Mouse (Mus musculus) left cerebral cortex, adult 11 months (tissue): ENCODE measurements around the gene Smchd1.

Experiments used
- DNase-seq: peaks from one replicate; pipeline ENCODE4 v3.0.0; 2022; ENCODE audit warnings: low spot score

Gene Smchd1

GRCm38 (mm10) chr17:71310486-71311339, 164.4 kb downstream of the Smchd1 start:
- no peak for DNase-seq

DNA sequence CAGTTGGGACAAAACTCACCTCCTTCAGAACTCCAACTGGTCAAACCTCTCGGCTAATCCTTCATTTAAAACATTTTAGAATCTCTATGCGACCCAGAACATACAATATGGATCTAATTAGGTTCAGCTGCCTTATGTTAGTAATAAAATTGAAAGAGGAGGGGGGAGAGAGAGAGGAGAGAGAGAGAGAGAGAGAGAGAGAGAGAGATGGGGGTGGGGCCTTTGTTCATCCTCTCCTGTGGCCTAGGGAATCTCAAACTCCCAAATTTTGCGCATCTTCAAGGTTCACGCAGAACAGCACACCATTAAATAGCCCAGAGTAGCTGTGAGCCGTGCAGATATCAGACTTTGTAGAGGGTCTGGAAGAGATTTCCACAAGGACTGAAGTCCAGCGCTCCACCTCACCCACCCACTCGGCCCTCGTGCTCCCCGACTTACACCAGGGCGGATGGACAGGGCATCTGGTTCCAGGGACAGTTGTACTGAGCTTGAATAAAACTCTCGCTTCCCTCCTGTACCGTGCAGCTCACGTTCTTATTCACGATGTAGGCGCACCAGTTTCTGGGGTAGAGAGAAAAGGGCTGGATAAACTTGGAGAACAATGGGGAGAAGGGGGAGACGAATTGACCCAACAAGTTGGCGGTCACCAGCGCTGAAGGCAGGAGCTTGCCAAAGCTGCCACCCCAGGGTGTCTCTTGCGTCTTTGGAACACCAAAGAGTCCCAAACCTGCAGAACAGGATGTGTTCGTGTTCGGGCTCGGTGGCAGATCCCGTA, 165.2 kb downstream of the Smchd1 start:
- no peak for DNase-seq

DNA sequence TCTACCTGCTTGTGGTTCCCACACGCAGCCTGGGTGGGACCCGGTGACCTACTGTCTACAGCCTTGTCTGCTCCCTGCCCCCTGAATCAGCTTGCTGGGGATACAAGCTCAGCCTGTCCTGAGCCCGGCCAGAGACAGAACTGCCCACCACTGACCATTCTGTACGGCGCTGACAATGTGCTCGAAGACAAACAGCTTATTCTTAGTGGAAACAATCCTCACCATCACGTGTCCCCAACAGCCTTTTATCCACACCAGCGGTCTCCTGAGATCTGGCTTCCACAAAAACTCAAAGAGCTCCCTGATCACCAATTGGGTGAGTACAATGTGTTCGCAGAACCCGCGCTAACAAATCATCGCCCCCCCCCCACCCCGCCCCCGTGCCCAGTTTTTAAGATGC, 166.0 kb downstream of the Smchd1 start:
- DNase-seq = no peak

- DNase-seq = no peak
These were observed 166.8 kb downstream of the Smchd1 start for GRCm38 (mm10) chr17:71308296-71308695.

GRCm38 (mm10) chr17:71307251-71307790, 167.8 kb downstream of the Smchd1 start:
- DNase-seq = no peak

- DNase-seq = no peak
These were observed 168.4 kb downstream of the Smchd1 start for GRCm38 (mm10) chr17:71306716-71307115.

DNA sequence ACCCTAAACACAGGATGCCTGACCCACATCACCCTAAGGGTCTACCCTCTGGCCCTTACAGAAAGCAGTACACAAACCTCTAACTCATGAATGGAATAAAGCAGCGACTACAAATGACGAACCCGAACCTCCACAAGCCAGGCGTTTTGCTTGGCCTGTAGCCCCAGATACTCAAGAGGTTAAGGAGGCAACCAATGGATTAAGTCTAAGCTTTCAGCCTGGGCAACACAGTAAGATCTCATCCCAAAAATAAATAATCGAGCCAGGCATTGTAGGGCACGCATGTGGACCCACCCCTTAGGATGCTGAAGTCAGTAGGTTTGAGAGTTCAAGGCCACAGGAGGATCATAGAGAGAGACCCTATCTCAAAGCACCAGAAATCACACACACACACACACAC, 169.1 kb downstream of the Smchd1 start:
- no peak for DNase-seq

DNA sequence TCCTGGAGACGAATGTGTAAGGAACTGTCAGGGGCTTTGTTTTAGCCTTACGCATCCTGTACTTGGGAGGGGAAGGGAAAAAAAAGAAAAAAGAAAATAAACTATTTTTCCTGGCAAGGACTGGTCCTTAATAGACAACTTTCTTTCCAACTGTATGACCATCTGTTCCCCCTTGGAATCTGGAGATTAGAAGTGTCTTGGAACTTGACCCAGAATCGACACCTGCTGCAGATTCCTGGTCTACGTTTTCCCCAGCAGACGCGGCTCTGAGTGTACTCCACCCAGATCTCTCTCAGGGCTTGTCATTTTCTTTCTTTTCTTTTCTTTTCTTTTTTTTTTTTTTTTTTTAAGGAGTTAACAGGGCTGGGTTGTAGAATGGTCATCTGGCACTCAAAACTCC, 171.7 kb downstream of the Smchd1 start:
- no peak for DNase-seq

GRCm38 (mm10) chr17:71301413-71301812, 173.7 kb downstream of the Smchd1 start:
- no peak for DNase-seq

DNA sequence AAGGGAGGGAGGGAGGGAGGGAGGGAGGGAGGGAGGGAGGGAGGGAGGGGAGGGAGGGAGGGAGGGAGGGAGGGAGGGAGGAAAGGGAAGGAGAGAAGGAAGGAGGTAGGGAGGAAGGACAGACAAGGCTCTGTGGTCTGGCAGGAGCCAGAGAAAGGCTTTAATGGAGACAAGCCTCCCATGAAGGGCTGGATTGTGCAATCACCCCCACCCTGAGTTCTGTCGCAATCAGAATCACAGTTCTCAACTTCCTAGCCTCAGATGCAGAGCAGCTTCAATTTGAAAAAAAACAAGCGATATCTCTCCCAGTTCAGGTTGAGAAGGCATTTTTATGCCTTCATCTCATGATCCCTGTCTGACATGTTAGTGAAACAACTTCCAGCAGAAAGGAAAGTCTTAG, 174.8 kb downstream of the Smchd1 start:
- DNase-seq = no peak

DNA sequence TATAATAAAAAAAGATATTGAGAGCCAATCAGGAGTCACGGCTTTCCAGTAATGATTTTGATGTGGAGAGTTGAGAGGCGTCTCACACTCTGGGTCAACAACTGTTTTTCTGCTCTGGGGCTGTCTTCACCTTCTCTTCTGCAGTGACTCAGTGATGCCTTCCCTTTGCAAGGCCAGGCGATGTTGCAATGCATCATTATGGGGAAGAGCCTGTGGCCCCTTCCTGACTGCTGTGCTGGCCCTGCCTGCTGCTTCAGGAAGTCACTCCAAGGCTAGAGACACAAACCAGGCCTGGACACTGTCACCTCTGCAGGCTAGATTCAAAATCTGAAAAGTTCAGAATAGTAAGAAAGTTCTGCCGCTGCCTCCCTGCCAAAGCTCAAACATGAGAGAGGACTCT, 175.3 kb downstream of the Smchd1 start:
- no peak for DNase-seq

- no peak for DNase-seq
These were observed 180.6 kb downstream of the Smchd1 start for GRCm38 (mm10) chr17:71294570-71294969.
